Mouse (Mus musculus): Measurements from ENCODE around the gene Fignl2.

The Fignl2 gene

GRCm38 (mm10) chr15:101092829-101093648, 14.7 kb upstream of the Fignl2 start:
- no peak for DNase-seq (ENCODE audit: low read depth, low spot score)

DNA sequence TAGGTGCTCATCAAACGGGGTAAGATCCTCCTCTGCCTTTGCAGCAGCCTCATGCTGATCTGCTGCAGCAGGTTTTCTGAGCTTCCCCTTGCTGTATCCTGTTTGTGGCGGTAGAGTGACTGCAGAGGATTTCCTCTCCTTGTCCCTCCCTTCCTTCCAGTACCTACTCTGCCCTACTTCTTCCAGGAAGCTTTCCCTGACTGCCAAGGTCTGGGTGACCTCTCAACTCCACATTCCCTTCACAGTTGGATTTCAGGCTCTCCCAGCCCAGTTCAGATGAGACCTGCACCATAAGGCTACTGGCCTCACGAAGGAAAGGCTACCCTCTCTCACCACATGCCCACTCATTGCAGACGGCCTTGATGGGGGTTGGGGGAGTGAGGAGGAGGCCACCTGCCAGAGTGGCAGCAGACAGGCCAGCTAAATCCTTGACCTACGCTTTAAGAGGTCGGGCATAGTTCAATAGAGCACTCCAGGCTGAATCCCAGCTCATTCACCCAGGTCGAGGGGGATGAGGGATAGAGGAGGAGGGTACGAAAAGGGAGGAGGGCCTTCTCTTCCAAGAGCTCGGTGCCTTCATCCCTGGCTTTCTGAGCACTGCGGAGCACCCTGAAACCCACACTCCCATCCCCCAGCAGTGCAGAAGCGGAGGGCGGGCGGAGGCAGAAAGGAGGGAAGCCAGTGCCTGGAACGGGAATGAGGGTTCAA, 13.9 kb upstream of the Fignl2 start:
- no peak for DNase-seq (ENCODE audit: low read depth, low spot score)

GRCm38 (mm10) chr15:101091551-101091950, 13.2 kb upstream of the Fignl2 start:
- DNase-seq (ENCODE audit: low read depth, low spot score), result no peak

DNA sequence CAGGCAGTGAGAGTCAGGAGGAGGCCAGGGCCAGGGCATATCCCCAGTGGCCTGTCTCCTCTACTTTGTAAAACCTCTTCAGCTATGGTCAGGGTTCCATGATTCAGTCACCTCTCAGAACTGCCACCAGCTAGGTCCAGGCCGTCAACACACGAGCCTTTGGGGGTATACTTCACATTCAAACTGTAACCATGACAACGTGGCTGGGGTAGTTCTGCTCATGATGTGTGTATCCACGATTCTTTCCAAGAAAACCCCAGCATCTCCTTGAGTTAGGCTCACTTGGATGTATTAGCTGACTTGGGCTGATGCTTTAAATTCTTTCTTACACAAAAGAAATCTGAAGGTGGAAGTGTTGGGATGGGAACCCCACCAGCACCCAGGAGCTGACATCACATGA, 9.9 kb upstream of the Fignl2 start:
- no peak for DNase-seq (ENCODE audit: low read depth, low spot score)

DNA sequence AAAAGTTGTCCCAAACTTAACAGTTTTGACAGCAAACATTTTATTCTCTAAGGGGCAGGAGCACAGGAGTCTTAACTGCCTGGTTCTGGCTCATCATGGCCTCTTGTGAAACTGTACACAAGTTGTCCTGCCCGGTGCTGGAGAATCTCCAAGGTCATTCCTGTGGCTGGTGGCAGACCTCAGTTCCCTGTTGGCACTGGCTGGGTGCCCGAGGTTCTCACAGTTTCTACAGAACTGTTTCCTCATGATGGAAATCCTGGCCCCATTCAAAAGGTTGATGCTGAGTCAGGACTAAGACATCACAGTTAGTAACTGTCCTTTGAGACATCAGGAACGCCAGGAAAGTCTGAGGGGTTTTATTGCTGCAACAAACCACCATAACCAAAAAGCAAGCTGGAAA, 8.6 kb upstream of the Fignl2 start:
- no peak for DNase-seq (ENCODE audit: low read depth, low spot score)

GRCm38 (mm10) chr15:101086451-101086850, 8.1 kb upstream of the Fignl2 start:
- no peak for DNase-seq (ENCODE audit: low read depth, low spot score)

DNA sequence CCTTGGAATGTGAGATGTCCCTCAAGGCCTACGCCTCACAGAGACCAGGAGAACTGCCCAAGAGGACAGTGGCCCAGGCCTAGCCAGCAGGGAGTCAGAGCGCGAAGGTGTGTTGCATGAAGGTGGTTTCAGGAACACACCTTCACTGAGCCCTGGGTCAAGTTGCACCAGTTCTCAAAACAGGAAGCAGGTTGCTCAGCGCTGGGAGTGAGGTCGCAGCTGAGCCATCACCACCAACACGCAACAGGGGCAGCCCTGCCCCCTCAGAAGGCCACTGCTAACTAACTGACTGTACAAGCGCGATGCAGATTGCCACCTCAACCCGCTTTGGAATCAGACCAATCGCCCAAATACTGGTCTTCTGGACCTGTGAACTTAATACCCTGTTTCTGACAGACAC, 6.1 kb upstream of the Fignl2 start:
- no peak for DNase-seq (ENCODE audit: low read depth, low spot score)

DNA sequence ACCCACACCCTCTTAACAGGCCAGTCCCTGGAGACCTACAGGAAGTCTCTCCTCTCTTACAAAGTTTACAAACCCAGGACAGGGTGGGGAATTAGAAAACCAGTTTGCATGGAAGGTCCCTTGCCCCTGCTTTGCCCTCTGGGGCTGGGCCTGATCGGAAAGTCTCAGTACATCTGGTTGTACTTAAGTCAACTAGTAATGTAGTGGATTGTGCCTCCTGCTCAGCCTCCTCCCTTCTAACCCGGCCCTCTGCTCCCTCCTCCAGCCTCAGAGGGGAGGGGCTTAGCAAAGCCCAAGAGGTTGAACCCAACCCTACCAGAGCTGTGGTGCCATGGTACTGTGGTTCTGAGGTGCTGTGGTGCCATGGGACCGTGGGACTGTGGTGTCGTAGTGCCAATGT, 3.9 kb upstream of the Fignl2 start:
- DNase-seq (ENCODE audit: low read depth, low spot score), result no peak

DNA sequence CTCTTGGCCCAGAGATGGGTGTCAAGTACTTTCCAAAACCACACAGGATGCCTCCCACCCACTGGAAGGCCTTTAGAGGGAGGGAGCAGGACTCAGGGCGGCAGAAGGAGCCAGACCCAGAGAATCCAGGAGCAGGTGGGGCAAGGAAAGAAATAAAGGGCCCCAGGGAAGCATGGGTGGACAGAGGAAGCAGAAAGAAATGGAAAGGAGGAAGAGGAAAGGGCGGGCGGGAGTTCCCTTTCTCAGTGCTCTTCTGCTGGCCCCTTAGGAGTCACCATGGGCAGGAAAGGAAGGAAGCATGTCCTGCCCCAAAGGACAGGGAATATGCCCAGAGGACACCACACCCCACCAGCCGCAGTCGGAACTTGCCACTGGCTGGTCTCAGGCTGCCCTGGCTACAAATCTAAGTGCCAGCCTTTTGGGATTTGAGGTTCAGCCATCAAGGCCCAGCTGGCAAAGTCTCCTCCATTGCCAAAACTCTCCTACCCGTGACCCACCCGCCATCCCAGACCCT, 2.7 kb upstream of the Fignl2 start:
- no peak for DNase-seq (ENCODE audit: low read depth, low spot score)

GRCm38 (mm10) chr15:101080031-101080520, 1.7 kb upstream of the Fignl2 start:
- no peak for DNase-seq (ENCODE audit: low read depth, low spot score)

- peak; percentile 26 for DNase-seq (ENCODE audit: low read depth, low spot score)
These were observed 377 bp upstream of the Fignl2 start for GRCm38 (mm10) chr15:101078731-101079156.

DNA sequence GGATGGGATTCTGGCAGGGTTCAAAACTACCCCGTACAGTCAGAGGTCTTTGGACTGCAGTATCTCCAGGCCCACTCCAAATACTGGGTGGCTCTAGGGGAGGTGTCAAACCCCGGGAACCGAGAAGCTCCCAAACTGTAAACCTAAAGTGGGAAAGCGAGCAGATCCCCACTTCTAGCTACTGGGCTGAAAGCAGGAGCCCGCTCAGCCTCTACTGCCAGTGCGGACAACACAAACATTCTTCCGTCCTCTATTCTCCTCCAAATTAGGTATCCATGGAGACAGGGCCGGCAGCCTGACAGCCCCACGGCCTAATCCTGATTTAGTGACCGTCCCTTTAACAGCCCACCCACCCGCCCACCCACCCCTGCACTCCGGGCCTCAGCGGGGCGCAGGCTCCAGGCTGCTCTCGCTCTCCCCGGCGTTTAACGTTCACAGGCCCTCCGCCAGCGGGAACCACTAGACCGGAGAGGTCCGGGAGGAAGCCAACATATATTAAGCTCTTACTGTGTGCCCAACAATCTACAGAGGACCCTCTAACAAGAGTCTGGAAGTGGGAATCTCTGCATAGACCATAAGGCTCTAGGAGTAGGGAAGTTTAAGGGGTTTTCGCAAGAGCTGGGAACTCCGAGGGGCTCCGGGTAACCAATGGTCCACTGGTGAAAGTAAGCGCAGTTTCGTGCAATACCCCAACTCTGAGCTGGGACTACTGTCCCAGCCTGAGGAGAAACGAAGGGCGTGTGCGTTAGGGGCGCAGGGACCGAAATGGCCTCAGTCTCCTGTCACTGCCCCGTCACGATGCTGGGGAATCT, 1.2 kb downstream of the Fignl2 start:
- no peak for DNase-seq (ENCODE audit: low read depth, low spot score)

DNA sequence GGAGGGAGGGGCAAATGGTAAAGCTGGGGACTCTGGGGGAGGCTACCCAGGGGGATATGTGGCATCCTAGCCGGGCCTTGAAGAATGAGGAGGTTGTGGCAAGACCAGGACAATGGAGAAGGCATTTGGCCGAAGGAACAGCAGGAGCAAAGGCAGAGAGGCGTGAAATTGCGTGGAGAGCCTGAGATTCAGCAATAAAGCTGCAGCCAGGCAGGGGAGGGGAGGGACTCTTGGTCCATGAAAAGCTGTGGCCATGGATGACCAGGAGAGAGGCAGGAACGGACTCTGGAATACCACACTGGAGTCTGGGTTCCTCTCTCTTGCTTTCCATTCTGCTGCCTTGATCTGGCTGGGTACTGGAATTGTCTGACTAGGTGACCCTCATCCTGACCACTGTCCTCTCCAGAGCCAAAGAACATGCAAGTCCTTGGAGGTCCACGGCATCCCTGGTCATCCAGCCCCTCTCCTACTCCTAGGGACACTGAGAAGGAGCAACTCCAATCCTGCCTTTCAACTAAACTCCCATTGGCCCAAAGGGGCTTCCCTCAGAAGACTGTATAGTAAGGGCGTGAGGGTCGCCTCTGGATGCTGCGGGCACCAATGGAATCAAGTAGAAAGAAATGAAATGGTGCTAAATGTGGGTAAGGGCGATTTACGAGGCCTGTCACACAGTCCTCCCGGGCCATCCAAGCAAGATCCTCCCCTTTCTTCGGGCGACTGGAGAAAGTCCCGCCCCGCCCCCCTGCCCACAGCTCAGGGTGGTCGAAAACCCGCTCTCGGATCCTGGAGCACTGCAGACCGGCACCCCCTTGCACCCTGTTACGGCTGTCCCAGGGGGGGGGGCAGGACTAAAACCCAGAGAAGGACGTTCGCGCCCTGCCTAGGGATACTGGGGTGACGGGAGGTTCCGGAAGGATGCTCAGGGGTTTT, 2.0 kb downstream of the Fignl2 start:
- no peak for DNase-seq (ENCODE audit: low read depth, low spot score)

DNA sequence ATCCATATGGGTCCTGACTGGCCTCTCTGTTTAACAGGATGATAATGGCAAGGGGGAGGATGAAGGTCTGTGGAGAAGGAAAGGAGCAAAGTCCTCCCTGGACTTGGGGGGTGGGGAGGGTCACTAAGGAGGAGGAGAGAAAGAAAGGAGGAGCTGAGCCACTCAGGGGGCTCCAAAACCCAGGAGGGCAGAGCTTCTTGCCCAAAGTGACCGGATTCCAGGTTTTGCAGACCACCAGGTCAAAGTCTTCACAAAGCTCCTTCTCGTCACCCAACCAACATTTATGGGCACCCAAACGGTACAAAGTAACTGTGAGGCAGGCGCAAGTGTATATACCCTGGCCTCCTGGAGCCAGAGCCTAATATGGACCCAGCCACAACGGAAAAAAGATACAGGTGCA, 2.7 kb downstream of the Fignl2 start:
- no peak for DNase-seq (ENCODE audit: low read depth, low spot score)

- DNase-seq (ENCODE audit: low read depth, low spot score), result no peak
These were observed 3.2 kb downstream of the Fignl2 start for GRCm38 (mm10) chr15:101075150-101075549.

- DNase-seq (ENCODE audit: low read depth, low spot score), result no peak
These were observed 4.3 kb downstream of the Fignl2 start for GRCm38 (mm10) chr15:101074067-101074466.

- DNase-seq (ENCODE audit: low read depth, low spot score), result no peak
These were observed 5.6 kb downstream of the Fignl2 start for GRCm38 (mm10) chr15:101072736-101073135.

DNA sequence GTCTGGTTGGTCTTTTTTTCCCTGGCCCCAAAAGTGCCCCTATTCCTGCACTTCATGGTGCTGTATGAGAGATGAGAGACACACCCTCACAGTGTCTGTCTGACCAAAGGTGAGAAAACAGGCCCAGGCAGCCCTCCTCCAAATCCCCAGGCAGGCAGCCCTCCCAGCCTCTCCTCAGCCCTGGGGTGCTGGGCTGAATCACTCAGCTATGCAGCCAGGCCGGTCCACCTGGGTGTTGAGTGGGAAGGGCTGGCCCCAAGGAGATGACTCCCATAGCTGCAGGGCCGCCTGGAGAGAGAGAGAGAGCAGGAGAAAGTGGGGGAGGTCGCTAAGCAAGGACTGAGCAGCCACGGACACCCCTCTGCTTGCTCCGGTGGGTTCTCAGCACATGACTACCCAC, 7.6 kb downstream of the Fignl2 start:
- no peak for DNase-seq (ENCODE audit: low read depth, low spot score)

DNA sequence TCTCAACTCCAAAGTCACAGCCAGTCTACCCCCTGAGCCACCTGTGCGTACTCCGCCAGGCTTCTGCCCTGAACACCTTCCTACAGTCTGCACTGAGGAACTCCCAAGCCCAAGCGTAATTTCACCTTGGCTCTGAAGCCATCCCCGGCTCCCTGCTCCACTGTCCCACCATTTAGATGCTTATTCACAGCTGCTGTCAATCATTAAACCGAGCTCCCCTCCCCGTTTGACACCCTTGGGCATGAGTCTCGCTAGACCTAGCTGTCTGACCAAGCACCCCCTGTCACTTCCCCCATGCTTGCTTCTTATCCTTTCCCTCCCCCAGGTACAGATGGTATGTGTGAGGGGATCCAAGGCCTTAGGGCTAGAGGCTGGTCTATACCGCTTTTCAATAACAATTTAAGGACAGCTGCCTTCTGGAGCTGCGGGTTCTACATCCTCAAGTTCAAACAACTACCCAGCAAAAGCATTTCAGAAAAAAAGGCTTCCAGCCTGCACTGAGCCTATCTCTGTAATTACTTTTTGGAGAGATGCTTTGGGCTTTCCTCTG, 8.7 kb downstream of the Fignl2 start:
- no peak for DNase-seq (ENCODE audit: low read depth, low spot score)

DNA sequence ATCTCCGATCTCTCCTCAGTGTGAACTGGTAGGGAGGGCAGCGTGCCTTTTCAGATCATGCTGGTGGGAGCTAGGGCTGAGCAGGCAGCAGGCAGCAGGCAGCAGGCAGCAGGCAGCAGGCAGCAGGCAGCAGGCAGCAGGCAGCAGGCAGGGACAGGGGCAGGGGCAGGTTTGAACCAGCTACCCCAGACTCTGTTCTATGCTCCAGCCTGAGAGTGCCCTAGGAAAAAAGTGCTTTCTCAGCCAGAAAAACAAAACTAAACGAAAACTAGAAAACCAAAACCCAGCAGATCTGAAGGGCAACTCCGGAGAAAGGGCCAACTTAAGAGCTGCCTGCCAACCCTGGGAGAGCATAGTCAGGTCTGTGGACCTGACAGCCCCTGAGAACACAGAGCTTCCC, 9.7 kb downstream of the Fignl2 start:
- DNase-seq (ENCODE audit: low read depth, low spot score), result no peak

Measured in CD4-positive helper T cell, adult 2 months (primary cell).